Mouse (Mus musculus) adipocyte (in vitro differentiated cells): ENCODE results near the gene Gm49395.

Experiments used
- DNase-seq: peaks from one replicate; pipeline ENCODE4 v3.0.0-alpha.2; 2016; ENCODE audit warnings: low spot score

Gene Gm49395

GRCm38 (mm10) chr13:115101355-115102191, at the start of gene Gm49395, which contains the start of gene Itga1:
Gene Gm49395, minus strand, starts transcription at chr13:115101921.
Gene Itga1, minus strand, starts transcription at chr13:115101964.
- DNase-seq = peak; percentile 88

- DNase-seq = peak; percentile 13
These were observed 48.9 kb upstream of the Gm49395 start for GRCm38 (mm10) chr13:115150602-115151001.

GRCm38 (mm10) chr13:115149849-115150248, 48.1 kb upstream of the Gm49395 start:
- DNase-seq = no peak

- DNase-seq = no peak
These were observed 41.9 kb upstream of the Gm49395 start for GRCm38 (mm10) chr13:115143575-115143974.

GRCm38 (mm10) chr13:115142066-115142465, 40.3 kb upstream of the Gm49395 start:
- DNase-seq = no peak

- DNase-seq = no peak
These were observed 36.8 kb upstream of the Gm49395 start for GRCm38 (mm10) chr13:115138513-115138912.

- DNase-seq = no peak
These were observed 35.0 kb upstream of the Gm49395 start for GRCm38 (mm10) chr13:115136761-115137160.

GRCm38 (mm10) chr13:115132435-115132834, 30.7 kb upstream of the Gm49395 start:
- no peak for DNase-seq

GRCm38 (mm10) chr13:115131381-115131780, 29.7 kb upstream of the Gm49395 start:
- no peak for DNase-seq

- DNase-seq = no peak
These were observed 28.3 kb upstream of the Gm49395 start for GRCm38 (mm10) chr13:115130035-115130434.

- DNase-seq = no peak
These were observed 26.1 kb upstream of the Gm49395 start for GRCm38 (mm10) chr13:115127826-115128225.

GRCm38 (mm10) chr13:115126534-115126933, 24.8 kb upstream of the Gm49395 start:
- DNase-seq = no peak

GRCm38 (mm10) chr13:115125130-115125529, 23.4 kb upstream of the Gm49395 start:
- DNase-seq = no peak

- no peak for DNase-seq
These were observed 22.8 kb upstream of the Gm49395 start for GRCm38 (mm10) chr13:115124521-115124920.

- DNase-seq = no peak
These were observed 17.0 kb upstream of the Gm49395 start for GRCm38 (mm10) chr13:115118756-115119155.

- DNase-seq = no peak
These were observed 16.5 kb upstream of the Gm49395 start for GRCm38 (mm10) chr13:115118195-115118594.

- DNase-seq = no peak
These were observed 15.4 kb upstream of the Gm49395 start for GRCm38 (mm10) chr13:115116930-115117621.

- no peak for DNase-seq
These were observed 7.9 kb upstream of the Gm49395 start for GRCm38 (mm10) chr13:115109628-115110027.

- no peak for DNase-seq
These were observed 5.7 kb upstream of the Gm49395 start for GRCm38 (mm10) chr13:115107436-115107835.

- no peak for DNase-seq
These were observed 4.5 kb upstream of the Gm49395 start for GRCm38 (mm10) chr13:115106183-115106582.

GRCm38 (mm10) chr13:115102754-115103153, 1.0 kb upstream of the Gm49395 start:
- no peak for DNase-seq

GRCm38 (mm10) chr13:115100381-115101177, 1.1 kb downstream of the Gm49395 start:
- no peak for DNase-seq
